Mouse (Mus musculus) limb, embryonic 10.5 days (tissue): ENCODE results near the gene Ranbp9. TPM values are rescaled to one million over a fixed set of nuclear protein-coding genes. Genes with fewer than 3 reads are reported as not detected.

Experiments
- DNase-seq: peaks from one replicate; pipeline ENCODE4 v3.0.0-alpha.2; 2017; ENCODE audit warnings: low spot score
- H3K27ac ChIP-seq: fragments of 300-500 bp; sonication (generic); 2 replicates; pipeline ENCODE4 v1.5.1; 2016; ENCODE audit warnings: mild to moderate bottlenecking
- H3K27me3 ChIP-seq: fragments of 300-500 bp; sonication (generic); 2 replicates; pipeline ENCODE4 v1.6.1; 2016; ENCODE audit warnings: low read depth, mild to moderate bottlenecking; ENCODE audit not compliant: poor library complexity, severe bottlenecking
- H3K36me3 ChIP-seq: fragments of 300-500 bp; sonication (generic); 2 replicates; pipeline ENCODE4 v1.6.1; 2016; ENCODE audit warnings: mild to moderate bottlenecking, moderate library complexity
- H3K4me1 ChIP-seq: fragments of 300-500 bp; sonication (generic); 2 replicates; pipeline ENCODE4 v1.6.1; 2016
- H3K4me3 ChIP-seq: fragments of 300-500 bp; sonication (generic); 2 replicates; pipeline ENCODE4 v1.5.1; 2016; ENCODE audit warnings: mild to moderate bottlenecking, moderate library complexity
- H3K9me3 ChIP-seq: fragments of 300-500 bp; sonication (generic); replicated peaks from 2 replicates; pipeline ENCODE4 v1.6.1; 2016; ENCODE audit warnings: mild to moderate bottlenecking
- WGBS: fragments of 180-500 bp; shearing (Covaris S2); methylation state at CpG from one replicate; pipeline ENCODE4 v1.1.7; 2016; 5-methylcytosine and 5-hydroxymethylcytosine counted together
- polyA plus RNA-seq: library from polyadenylated mRNA; unstranded; fragments of >200 nt; fragmentation: Nextera tagmentation; extraction: Ambion mirVana; gene quantifications from 2 replicates; pipeline ENCODE4 v1.2.1, GENCODE M21; 2016

Gene Ranbp9
- polyA plus RNA-seq, 1 experiment from 2014 or later: 10.0 TPM

GRCm38 (mm10) chr13:43464605-43465004 lies 16.5 kb downstream of the Ranbp9 start:
- H3K9me3 ChIP-seq: no peaks in the 10 kb centered on the region
- no peak overlapping the region for H3K27ac ChIP-seq
- WGBS: 98% methylated on average over 2 of the region's 2 CpGs
- no peak overlapping the region for H3K4me3 ChIP-seq
- H3K4me1 ChIP-seq: no peaks in the 10 kb centered on the region
- no peak for DNase-seq
- H3K36me3 ChIP-seq: peaks cover 25% of the 10 kb centered on the region
- H3K27me3 ChIP-seq: no peaks in the 10 kb centered on the region

- no peaks in the 10 kb centered on the region for H3K27me3 ChIP-seq
- no peak overlapping the region for H3K4me3 ChIP-seq
- H3K36me3 ChIP-seq: peaks cover 15% of the 10 kb centered on the region
- H3K9me3 ChIP-seq: no peaks in the 10 kb centered on the region
- DNase-seq: no peak
- 92% methylated on average over 1 of the region's 1 CpGs for WGBS
- peaks cover 15% of the 10 kb centered on the region for H3K4me1 ChIP-seq
- H3K27ac ChIP-seq: no peak overlapping the region
These were observed 23.9 kb downstream of the Ranbp9 start for GRCm38 (mm10) chr13:43457161-43457560.

GRCm38 (mm10) chr13:43454431-43454830 lies 26.7 kb downstream of the Ranbp9 start:
- Histone ChIP-seq H3K27ac (no peak overlapping the region), H3K9me3 (no peaks in the 10 kb centered on the region), H3K4me3 (no peak overlapping the region), H3K27me3 (no peaks in the 10 kb centered on the region), H3K36me3 (0 out of 2 replicates have a peak, but pooled peaks cover 3% of the 10 kb centered on the region), H3K4me1 (peaks cover 15% of the 10 kb centered on the region)
- WGBS: 88% methylated on average over 7 of the region's 7 CpGs
- no peak for DNase-seq

GRCm38 (mm10) chr13:43452843-43453605 lies 28.1 kb downstream of the Ranbp9 start:
- H3K9me3 ChIP-seq: no peaks in the 10 kb centered on the region
- DNase-seq: no peak
- H3K27me3 ChIP-seq: no peaks in the 10 kb centered on the region
- 0 out of 2 replicates have a peak, but pooled peaks cover 3% of the 10 kb centered on the region for H3K36me3 ChIP-seq
- no peak overlapping the region for H3K4me3 ChIP-seq
- peaks cover 15% of the 10 kb centered on the region for H3K4me1 ChIP-seq
- no peak overlapping the region for H3K27ac ChIP-seq
- 55% methylated on average over 7 of the region's 7 CpGs for WGBS

GRCm38 (mm10) chr13:43452177-43452576 lies 28.9 kb downstream of the Ranbp9 start:
- DNase-seq: no peak
- WGBS: 95% methylated on average over 2 of the region's 2 CpGs

GRCm38 (mm10) chr13:43450686-43451085 lies 30.4 kb downstream of the Ranbp9 start:
- 0 out of 2 replicates have a peak, but pooled peaks cover 3% of the 10 kb centered on the region for H3K36me3 ChIP-seq
- no peak overlapping the region for H3K4me3 ChIP-seq
- H3K4me1 ChIP-seq: peaks cover 15% of the 10 kb centered on the region
- WGBS: 91% methylated on average over 3 of the region's 3 CpGs
- no peak for DNase-seq
- H3K27ac ChIP-seq: no peak overlapping the region
- no peaks in the 10 kb centered on the region for H3K27me3 ChIP-seq
- H3K9me3 ChIP-seq: no peaks in the 10 kb centered on the region

More at GRCm38 (mm10) chr13:43452177-43452576, 28.9 kb downstream of the Ranbp9 start:
- H3K27ac ChIP-seq: no peak overlapping the region
- H3K36me3 ChIP-seq: 0 out of 2 replicates have a peak, but pooled peaks cover 3% of the 10 kb centered on the region
- no peaks in the 10 kb centered on the region for H3K9me3 ChIP-seq
- peaks cover 15% of the 10 kb centered on the region for H3K4me1 ChIP-seq
- H3K4me3 ChIP-seq: no peak overlapping the region
- H3K27me3 ChIP-seq: no peaks in the 10 kb centered on the region

GRCm38 (mm10) chr13:43447721-43448120 lies 33.4 kb downstream of the Ranbp9 start:
- Histone ChIP-seq H3K4me3 (no peak overlapping the region), H3K27me3 (no peaks in the 10 kb centered on the region), H3K27ac (no peak overlapping the region), H3K36me3 (no peaks in the 10 kb centered on the region), H3K9me3 (no peaks in the 10 kb centered on the region), H3K4me1 (0 out of 2 replicates have a peak, but pooled peaks cover under 1% of the 10 kb centered on the region)
- no peak for DNase-seq
- 84% methylated on average over 3 of the region's 3 CpGs for WGBS

- Histone ChIP-seq H3K36me3 (no peaks in the 10 kb centered on the region), H3K4me1 (no peaks in the 10 kb centered on the region), H3K27me3 (no peaks in the 10 kb centered on the region), H3K4me3 (no peak overlapping the region), H3K9me3 (no peaks in the 10 kb centered on the region), H3K27ac (no peak overlapping the region)
- 91% methylated on average over 4 of the region's 4 CpGs for WGBS
- DNase-seq: no peak
These were observed 35.3 kb downstream of the Ranbp9 start for GRCm38 (mm10) chr13:43445754-43446153.

- no peak for DNase-seq
- H3K36me3 ChIP-seq: no peaks in the 10 kb centered on the region
- H3K9me3 ChIP-seq: no peaks in the 10 kb centered on the region
- H3K4me1 ChIP-seq: no peaks in the 10 kb centered on the region
- no peaks in the 10 kb centered on the region for H3K27me3 ChIP-seq
- H3K27ac ChIP-seq: no peak overlapping the region
- 91% methylated on average over 3 of the region's 3 CpGs for WGBS
- H3K4me3 ChIP-seq: no peak overlapping the region
These were observed 36.4 kb downstream of the Ranbp9 start for GRCm38 (mm10) chr13:43444717-43445116.

GRCm38 (mm10) chr13:43443706-43444105 lies 37.4 kb downstream of the Ranbp9 start:
- H3K4me3 ChIP-seq: no peak overlapping the region
- WGBS: 94% methylated on average over 4 of the region's 4 CpGs
- no peaks in the 10 kb centered on the region for H3K9me3 ChIP-seq
- H3K36me3 ChIP-seq: no peaks in the 10 kb centered on the region
- H3K27me3 ChIP-seq: no peaks in the 10 kb centered on the region
- no peak overlapping the region for H3K27ac ChIP-seq
- DNase-seq: no peak
- no peaks in the 10 kb centered on the region for H3K4me1 ChIP-seq

- DNase-seq: no peak
- Histone ChIP-seq H3K27me3 (no peaks in the 10 kb centered on the region), H3K36me3 (0 out of 2 replicates have a peak, but pooled peaks cover 2% of the 10 kb centered on the region), H3K4me1 (no peaks in the 10 kb centered on the region), H3K9me3 (no peaks in the 10 kb centered on the region), H3K4me3 (no peak overlapping the region), H3K27ac (no peak overlapping the region)
- WGBS: 77% methylated on average over 1 of the region's 1 CpGs
These were observed 38.5 kb downstream of the Ranbp9 start for GRCm38 (mm10) chr13:43442551-43442950.

- DNase-seq: no peak
- H3K4me1 ChIP-seq: no peaks in the 10 kb centered on the region
- no peak overlapping the region for H3K4me3 ChIP-seq
- no peak overlapping the region for H3K27ac ChIP-seq
- H3K9me3 ChIP-seq: no peaks in the 10 kb centered on the region
- no peaks in the 10 kb centered on the region for H3K27me3 ChIP-seq
- 96% methylated on average over 1 of the region's 1 CpGs for WGBS
- 0 out of 2 replicates have a peak, but pooled peaks cover 3% of the 10 kb centered on the region for H3K36me3 ChIP-seq
These were observed 40.7 kb downstream of the Ranbp9 start for GRCm38 (mm10) chr13:43440376-43440775.

- no peak overlapping the region for H3K27ac ChIP-seq
- DNase-seq: no peak
- WGBS: 98% methylated on average over 2 of the region's 2 CpGs
- no peaks in the 10 kb centered on the region for H3K27me3 ChIP-seq
- H3K9me3 ChIP-seq: no peaks in the 10 kb centered on the region
- H3K4me3 ChIP-seq: no peak overlapping the region
- H3K4me1 ChIP-seq: no peaks in the 10 kb centered on the region
- peaks cover 21% of the 10 kb centered on the region for H3K36me3 ChIP-seq
These were observed 47.7 kb downstream of the Ranbp9 start for GRCm38 (mm10) chr13:43433395-43433794.
